Mouse (Mus musculus) bone marrow, adult 2 months (tissue): ENCODE measurements around the gene Cd27.

ENCODE experiments used
- CTCF ChIP-seq: fragments of 200-500 bp; IDR thresholded peaks from 2 replicates; pipeline ENCODE4 v1.5.1; 2011; ENCODE audit warnings: low read length, control low read depth; ENCODE audit not compliant: control insufficient read depth, insufficient read depth
- POLR2A ChIP-seq: fragments of 200-500 bp; IDR thresholded peaks from 2 replicates; pipeline ENCODE4 v1.6.1; 2011; ENCODE audit warnings: low read depth, mild to moderate bottlenecking, control low read depth, low read length, borderline replicate concordance; ENCODE audit not compliant: control insufficient read depth

GRCm38 (mm10) chr6:125192016-125192714 is 44.6 kb downstream of the Cd27 start:
- TF ChIP-seq CTCF (no peak), POLR2A (no peak; the same call in 1 of the 2 replicates)
